Mouse (Mus musculus) heart, adult 11 months (tissue): Measurements from ENCODE around the gene Caap1.
A peak's percentile ranks its signal among the peaks of the same experiment; 100 is the strongest.

Source experiments
- DNase-seq: peaks from one replicate; pipeline ENCODE4 v3.0.0; 2022

The Caap1 gene

DNA sequence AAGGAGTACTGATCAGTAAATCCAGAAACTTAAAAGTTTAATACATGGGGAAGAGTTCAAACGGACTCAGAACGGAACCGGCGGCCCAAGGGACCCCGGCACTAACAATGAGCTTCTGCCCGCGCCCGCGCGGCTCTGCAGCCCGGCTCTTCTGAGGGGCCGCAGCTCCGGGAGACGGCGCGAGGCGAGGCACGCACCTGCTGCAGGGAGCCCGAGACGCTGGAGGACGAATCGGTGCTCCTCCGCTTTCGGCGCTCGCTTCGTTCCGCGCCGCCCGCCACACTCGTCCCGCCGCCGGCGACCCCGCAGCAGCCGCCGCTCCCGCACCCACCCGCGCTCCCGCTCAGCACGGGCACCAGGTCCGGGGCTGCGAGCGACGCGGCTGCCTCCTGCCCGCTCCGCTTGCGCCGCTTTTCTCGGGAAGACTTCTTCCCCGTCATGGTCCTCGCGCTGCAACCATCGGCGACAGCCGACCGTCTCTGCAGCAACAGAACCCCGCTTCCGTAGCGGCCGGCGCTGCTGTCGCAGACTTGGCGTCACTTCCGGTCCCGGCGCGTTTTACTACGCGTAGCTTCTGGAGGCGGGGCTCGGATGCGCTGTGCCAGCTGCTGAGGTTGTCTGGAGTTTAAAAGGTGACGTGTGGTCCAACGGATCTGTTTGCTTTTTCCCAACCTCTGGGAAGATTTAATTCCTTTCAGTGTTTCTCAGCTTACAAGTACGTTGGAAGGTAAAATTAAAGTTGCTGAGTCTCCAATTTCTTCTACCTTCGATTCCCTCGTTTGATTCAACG lies at the start of gene Caap1, which contains the start of gene Gm10306:
Gene Caap1, minus strand, starts transcription at position 532 of the 790 bp plus-strand sequence.
Gene Gm10306, plus strand, starts transcription at position 282 of the 790 bp plus-strand sequence.
- DNase-seq = peak; percentile 98

- no peak for DNase-seq
Observed at GRCm38 (mm10) chr4:94605591-94605990, 49.0 kb upstream of the Caap1 start.

- DNase-seq = no peak
Observed at GRCm38 (mm10) chr4:94604452-94605019, 47.9 kb upstream of the Caap1 start.

GRCm38 (mm10) chr4:94603031-94603629 lies 46.5 kb upstream of the Caap1 start, which contains the start of gene Plaa:
TSS of gene Plaa (minus strand) at chr4:94603244.
- DNase-seq = peak; percentile 99

GRCm38 (mm10) chr4:94602496-94603030 lies 46.0 kb upstream of the Caap1 start:
- no peak for DNase-seq

DNA sequence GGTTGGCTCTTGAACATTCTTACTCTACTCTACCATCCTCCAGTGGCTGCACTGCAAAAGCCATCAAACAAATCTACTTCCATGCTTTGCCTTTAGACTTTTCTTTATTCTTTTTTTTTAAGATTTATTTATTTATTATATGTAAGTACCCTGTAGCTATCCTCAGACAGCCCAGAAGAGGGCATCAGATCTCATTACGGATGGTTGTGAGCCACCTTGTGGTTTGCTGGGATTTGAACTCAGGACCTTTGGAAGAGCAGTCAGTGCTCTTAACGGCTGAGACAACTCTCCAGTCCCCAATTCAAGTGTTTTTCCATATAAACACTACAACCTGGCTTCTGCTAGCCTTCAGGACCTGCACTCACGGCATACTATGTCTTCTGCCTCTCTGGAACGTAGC lies 44.8 kb upstream of the Caap1 start:
- DNase-seq = no peak

DNA sequence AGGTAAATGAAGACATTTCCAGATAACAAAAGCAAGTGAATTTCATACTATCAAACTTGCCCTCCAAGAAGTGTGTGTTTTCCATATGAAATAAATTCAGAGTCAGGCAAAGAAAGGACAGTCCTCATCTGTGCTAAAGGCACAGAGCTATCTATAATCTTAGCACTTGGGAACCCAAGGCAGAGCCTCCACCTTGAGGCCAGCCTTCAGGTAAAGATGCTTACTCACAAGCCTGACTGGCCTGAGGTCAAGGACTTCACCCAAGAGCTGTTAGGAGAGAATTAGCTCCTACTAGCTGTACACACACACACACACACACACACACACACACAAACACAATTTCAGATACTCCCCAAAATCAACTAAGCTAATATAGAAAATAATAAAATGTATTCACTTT lies 36.1 kb upstream of the Caap1 start:
- peak; percentile 54 for DNase-seq

DNA sequence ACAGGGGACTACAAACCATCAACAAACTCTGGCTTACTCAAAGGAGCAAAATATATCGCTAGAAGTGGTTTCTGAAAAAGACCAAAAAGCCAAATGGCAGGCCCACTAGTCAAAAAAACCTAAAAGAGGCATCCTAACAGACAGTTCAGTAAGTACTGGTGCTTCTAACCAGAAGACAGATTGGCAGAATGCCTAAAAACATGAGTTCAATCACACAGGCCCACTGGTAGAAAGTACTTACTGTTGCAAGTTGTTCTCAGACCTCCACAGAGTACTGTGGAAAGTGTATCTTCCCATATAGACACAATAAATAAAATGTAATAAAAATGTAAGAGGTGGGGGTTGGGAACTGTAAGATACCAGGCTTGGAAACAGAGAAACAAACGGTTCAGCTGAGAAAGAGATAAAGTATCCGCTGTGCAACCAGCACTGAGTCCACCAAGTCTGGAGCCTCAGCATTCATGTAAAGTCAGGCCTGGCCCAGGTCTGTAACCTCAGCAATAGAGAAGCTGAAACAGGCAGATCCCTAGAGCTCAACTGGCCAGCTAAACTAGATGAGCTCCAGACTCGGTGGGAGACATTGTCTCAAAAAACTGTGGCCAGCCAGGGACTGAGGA lies 35.3 kb upstream of the Caap1 start:
- DNase-seq = peak; percentile 24

GRCm38 (mm10) chr4:94572677-94573076 lies 16.1 kb upstream of the Caap1 start:
- no peak for DNase-seq

DNA sequence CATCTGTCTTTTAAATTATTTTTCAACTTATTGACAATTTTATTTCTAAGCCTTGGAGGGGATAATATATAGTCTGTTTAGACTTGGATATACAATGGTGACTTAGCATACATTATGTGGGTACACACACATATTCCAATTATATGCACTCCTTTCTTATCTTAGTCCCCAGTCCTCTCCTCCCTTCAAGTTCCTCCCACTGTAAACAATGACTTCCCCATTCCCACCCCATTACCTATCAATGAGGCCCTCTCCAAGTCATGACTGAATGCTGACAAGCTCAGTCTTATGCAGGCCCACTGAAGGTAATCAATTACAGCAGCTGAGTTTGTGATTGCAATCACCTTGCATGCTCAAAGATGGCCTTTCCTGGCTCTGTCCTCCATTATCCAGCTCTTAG lies 7.7 kb upstream of the Caap1 start:
- DNase-seq = no peak

DNA sequence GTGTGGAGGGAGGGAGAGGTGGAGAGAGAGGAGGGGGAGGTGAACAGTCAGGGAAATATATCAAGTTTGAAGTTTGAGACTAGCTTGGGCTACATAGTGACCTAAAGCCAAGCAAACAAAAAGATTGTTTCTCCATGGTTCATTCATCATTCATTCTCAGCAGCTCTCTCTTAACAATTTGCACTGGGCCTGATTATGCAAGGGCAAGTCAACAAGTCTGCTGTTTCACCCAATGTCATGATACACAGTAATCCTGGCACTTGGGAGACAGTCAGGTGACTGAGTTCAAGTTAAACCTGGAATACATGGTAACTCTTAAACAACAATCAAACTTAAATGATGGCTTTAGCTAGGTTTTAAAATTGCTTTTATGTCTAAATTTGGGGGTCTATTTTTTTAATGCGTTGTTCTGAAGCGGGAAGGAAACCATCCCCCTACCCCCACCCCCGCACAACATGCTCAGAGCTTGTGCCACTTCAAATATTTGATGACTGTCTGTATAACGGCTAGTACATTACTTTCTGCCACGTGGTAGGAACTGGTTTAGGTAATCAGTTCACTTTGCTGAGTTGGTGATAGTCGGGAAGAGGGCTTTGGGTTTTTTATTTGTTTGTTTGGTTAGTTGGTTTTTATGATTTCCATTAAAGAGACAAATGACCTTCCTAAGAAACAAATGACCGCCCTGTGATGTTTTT lies 5.5 kb upstream of the Caap1 start:
- DNase-seq = no peak

DNA sequence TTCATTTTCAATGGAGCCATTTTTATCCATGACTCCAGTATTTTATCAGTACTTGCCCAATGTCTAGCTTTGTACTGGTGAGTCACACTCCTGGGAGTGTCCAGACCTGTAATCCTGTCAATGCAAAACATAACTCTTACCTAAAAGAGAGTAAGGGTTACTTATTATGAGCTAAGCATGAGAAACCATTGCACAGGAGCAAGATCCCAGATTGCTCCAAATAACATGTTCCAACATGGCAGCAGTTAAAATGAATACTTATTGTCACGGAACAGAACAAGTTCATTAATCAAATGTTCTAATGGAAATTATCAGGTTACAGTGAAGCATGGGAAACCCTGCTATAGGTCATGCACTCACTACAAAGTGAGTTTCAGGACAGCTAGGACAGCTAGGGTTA lies 3.7 kb upstream of the Caap1 start:
- no peak for DNase-seq

- DNase-seq = no peak
Observed at GRCm38 (mm10) chr4:94559266-94559665, 2.7 kb upstream of the Caap1 start.

DNA sequence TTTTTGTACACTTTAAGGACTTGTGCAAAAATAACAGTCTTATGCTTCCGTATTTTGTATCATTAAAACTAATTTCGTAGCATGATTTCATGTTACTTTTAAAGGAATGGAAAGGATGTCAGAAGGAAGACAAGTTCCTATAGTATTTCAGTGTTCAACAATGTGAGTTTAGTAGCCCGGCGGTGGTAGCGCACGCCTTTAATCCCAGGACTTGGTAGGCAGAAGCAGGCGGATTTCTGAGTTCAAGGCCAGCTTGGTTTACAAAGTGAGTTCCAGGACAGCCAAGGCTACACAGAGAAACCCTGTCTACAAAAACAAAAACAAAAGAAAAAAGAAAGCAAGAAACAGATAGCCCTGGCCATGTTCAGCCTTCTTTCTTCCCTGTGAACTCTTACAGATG lies 549 bp upstream of the Caap1 start:
- peak; percentile 74 for DNase-seq

DNA sequence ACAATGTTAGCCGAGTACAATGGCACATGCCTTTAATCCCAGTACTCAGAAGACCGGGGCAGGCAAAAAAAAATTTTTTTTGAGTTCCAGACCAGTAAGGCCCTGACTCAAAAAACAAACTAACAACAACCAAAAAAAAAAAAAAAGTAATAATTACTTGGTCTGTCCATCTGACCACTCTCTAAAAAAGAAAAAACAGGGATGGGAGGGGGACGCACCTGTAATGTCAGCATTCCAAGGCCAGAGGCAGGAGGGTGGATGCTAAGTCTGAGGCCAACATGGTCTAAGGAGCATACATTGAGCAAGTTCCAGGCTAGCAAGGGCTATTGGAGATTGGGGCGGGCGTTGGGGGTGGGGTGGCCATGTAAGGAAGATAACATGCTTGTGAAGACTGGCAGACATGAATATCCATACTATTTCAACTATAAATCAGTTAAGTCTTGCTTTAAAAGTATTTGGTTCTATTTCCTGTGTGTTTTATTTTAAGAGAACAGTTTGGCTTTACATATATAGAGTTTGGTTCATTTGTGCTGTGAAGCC lies 1.6 kb downstream of the Caap1 start:
- DNase-seq = no peak

GRCm38 (mm10) chr4:94544321-94544720 lies 12.3 kb downstream of the Caap1 start:
- no peak for DNase-seq

- no peak for DNase-seq
Observed at GRCm38 (mm10) chr4:94543041-94543440, 13.6 kb downstream of the Caap1 start.

DNA sequence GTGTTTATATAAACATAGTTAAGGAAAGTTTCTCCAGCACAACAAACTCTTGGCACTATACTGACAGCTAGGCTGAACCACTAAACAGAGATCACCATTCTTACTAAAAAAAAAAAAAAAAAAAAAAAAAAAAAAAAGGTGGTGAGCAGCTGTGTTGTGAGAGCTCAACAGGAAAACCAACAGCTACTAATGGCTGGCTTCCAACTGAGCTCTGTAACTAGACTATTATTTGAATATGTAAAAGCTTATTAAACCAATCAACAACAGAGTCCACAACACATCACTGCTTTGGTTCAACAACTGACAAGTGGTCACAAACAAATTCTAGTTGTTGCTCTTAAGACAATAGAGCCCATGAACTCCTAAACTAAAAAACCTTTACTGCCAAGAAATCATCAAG lies 23.4 kb downstream of the Caap1 start:
- DNase-seq = no peak

- peak; percentile 73 for DNase-seq
Observed at GRCm38 (mm10) chr4:94529448-94529847, 27.1 kb downstream of the Caap1 start.

GRCm38 (mm10) chr4:94523321-94523720 lies 33.3 kb downstream of the Caap1 start:
- no peak for DNase-seq

DNA sequence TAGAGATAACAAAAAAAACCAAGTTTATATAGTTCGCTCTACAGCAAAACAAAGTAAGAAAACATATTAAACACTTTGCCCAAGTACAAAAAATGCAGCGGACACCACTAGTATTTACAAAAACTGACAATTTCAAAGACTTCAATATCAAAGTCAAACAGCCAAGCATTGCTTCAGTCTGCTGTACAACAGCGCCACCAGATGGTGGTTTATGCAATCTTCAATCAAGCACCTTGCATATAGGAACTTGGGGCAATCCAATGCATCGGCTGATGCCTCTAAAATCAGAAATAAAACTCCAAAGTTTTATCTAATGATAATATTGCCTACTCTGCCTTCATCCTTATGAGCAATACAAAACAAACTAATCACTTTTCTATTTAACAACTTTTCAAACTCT lies 39.0 kb downstream of the Caap1 start:
- no peak for DNase-seq

DNA sequence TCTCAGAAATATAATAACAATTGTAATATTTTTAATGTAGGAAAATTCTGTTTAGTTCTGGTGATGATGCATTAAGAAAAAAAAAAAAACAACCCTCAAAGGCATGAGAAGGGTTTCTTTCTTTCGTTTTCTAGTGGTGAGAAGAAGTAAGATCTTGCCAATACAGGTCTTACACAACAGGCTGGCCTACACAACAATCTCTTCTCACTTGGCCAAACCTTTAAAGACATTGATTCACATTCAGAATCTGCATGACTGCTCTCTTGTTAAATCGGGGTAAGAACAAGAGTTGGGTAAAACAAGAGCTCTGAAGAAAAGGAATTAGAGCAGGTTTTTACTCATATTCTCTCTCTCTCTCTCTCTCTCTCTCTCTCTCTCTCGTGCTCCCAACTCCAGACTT lies 41.2 kb downstream of the Caap1 start:
- DNase-seq = no peak
